Mouse (Mus musculus) intestine, embryonic 15.5 days (tissue): ENCODE results near the gene Hibch. TPM values are rescaled to one million over a fixed set of nuclear protein-coding genes. Genes with fewer than 3 reads are reported as not detected.
"Not testable (repeated sequence)": the region's sequence is repeated elsewhere in the genome, so short reads cannot be mapped to it uniquely, and the experiment has no call there.

Experiments
- ATAC-seq: fragments of 200-750 bp; cut with Nextera tagmentation; 2 replicates; pipeline ENCODE4 v1.8.0; 2017; ENCODE audit warnings: moderate TSS enrichment, moderate library complexity
- H3K27ac ChIP-seq: fragments of 300-500 bp; sonication (generic); 2 replicates; pipeline ENCODE4 v1.5.1; 2015; ENCODE audit warnings: mild to moderate bottlenecking, inconsistent platforms
- H3K27me3 ChIP-seq: fragments of 300-500 bp; sonication (generic); replicated peaks from 2 replicates; pipeline ENCODE4 v1.6.1; 2015; ENCODE audit warnings: inconsistent platforms
- H3K36me3 ChIP-seq: fragments of 300-500 bp; sonication (generic); 2 replicates; pipeline ENCODE4 v1.6.1; 2015; ENCODE audit warnings: inconsistent platforms
- H3K4me1 ChIP-seq: fragments of 300-500 bp; sonication (generic); replicated peaks from 2 replicates; pipeline ENCODE4 v1.6.1; 2015; ENCODE audit warnings: inconsistent platforms
- H3K4me2 ChIP-seq: fragments of 300-500 bp; sonication (generic); replicated peaks from 2 replicates; pipeline ENCODE4 v1.6.1; 2015; ENCODE audit warnings: mild to moderate bottlenecking, inconsistent platforms
- H3K4me3 ChIP-seq: fragments of 300-500 bp; sonication (generic); replicated peaks from 2 replicates; pipeline ENCODE4 v1.5.1; 2015; ENCODE audit warnings: inconsistent platforms
- H3K9ac ChIP-seq: fragments of 300-500 bp; sonication (generic); 2 replicates; pipeline ENCODE4 v1.6.1; 2015; ENCODE audit warnings: inconsistent platforms
- H3K9me3 ChIP-seq: fragments of 300-500 bp; sonication (generic); 2 replicates; pipeline ENCODE4 v1.6.1; 2016; ENCODE audit warnings: inconsistent platforms
- WGBS: fragments of 180-500 bp; shearing (Covaris S2); methylation state at CpG from one replicate; pipeline ENCODE4 v1.1.7; 2015; 5-methylcytosine and 5-hydroxymethylcytosine counted together
- polyA plus RNA-seq: library from polyadenylated mRNA; unstranded; fragments of >200 nt; fragmentation: Nextera tagmentation; extraction: Ambion mirVana; gene quantifications from 2 replicates; pipeline ENCODE4 v1.2.1, GENCODE M21; 2015

The Hibch gene
- polyA plus RNA-seq, 1 experiment from 2014 or later: 20.8 TPM

- not testable (repeated sequence) for H3K4me3 ChIP-seq, H3K27ac ChIP-seq, H3K4me2 ChIP-seq, ATAC-seq, H3K4me1 ChIP-seq, H3K27me3 ChIP-seq, H3K36me3 ChIP-seq, H3K9me3 ChIP-seq, H3K9ac ChIP-seq
Observed at GRCm38 (mm10) chr1:52918897-52919296, 74.2 kb downstream of the Hibch start.

DNA sequence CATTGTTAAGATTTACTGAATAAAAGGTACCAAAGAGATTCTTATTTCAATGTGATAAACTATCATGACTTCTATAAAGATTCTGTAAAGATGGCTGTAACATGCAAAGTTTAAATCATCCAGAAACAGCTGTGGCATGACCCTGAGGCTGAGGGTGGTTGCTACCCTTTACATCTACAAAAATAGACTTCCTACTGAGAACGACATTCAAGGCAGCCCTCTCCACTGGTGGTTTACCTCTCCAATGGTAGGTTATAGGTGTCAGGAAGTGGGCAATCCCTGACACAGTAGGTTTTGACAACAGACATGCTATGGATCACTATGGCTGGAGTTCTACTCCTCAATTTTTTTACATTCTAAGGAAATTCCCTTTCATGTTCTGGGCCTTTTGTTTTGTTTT, 79.8 kb downstream of the Hibch start:
- H3K4me3 ChIP-seq, H3K4me1 ChIP-seq, H3K27me3 ChIP-seq, H3K36me3 ChIP-seq, H3K9ac ChIP-seq, ATAC-seq, H3K9me3 ChIP-seq, H3K27ac ChIP-seq, H3K4me2 ChIP-seq: not testable (repeated sequence)
- WGBS: no CpG with 5 or more reads among the region's 1 CpGs

DNA sequence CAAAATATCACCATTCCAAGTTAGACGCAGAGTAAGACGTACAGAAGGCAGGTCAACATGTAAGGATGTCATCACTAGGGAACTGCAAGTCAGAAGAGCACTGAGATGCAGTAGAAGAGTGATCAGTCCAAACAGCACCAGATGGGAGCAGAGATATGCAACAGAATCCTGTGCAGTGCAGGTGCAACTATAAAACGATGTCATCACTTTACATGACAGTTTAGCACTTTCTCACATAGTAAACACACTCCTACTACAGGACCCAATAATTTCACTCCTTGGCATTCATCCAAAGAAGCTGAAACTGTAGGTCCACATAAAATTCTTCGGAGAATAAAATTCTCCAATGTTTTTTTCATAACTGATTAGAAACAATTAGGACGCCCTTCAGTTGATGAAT, 89.8 kb downstream of the Hibch start:
- no peaks in the 10 kb centered on the region for H3K4me1 ChIP-seq
- H3K27me3 ChIP-seq: no peaks in the 10 kb centered on the region
- ATAC-seq: no peak
- H3K36me3 ChIP-seq: no peaks in the 10 kb centered on the region
- 83% methylated on average over 5 of the region's 5 CpGs for WGBS
- H3K4me2 ChIP-seq: no peak overlapping the region
- H3K4me3 ChIP-seq: no peak overlapping the region
- H3K9ac ChIP-seq: no peak overlapping the region
- no peak overlapping the region for H3K27ac ChIP-seq
- no peaks in the 10 kb centered on the region for H3K9me3 ChIP-seq

DNA sequence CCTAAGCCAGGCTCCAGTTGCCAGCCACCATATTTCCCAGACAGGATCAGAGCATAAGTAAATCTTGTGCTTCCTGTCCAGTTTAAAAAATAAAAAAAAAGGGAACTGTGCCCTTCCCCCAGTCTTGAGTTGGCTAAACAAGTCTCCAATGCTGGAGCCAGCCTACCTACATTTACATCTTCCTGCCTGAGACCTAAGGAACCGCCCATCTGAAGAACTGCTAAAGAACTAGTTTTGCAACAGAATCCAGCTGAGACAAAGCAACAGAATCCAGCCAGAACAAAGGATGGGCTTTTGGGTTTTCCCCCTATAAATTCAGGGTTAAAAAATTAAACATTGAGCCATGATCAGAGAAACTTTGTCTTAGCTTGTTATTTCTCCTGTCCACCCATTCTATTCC, 94.3 kb downstream of the Hibch start:
- H3K9me3 ChIP-seq: no peaks in the 10 kb centered on the region
- WGBS: 97% methylated on average over 1 of the region's 1 CpGs
- H3K4me2 ChIP-seq: no peak overlapping the region
- H3K27ac ChIP-seq: no peak overlapping the region
- no peak overlapping the region for H3K9ac ChIP-seq
- no peak overlapping the region for H3K4me3 ChIP-seq
- no peaks in the 10 kb centered on the region for H3K4me1 ChIP-seq
- H3K36me3 ChIP-seq: no peaks in the 10 kb centered on the region
- H3K27me3 ChIP-seq: no peaks in the 10 kb centered on the region
- no peak for ATAC-seq

DNA sequence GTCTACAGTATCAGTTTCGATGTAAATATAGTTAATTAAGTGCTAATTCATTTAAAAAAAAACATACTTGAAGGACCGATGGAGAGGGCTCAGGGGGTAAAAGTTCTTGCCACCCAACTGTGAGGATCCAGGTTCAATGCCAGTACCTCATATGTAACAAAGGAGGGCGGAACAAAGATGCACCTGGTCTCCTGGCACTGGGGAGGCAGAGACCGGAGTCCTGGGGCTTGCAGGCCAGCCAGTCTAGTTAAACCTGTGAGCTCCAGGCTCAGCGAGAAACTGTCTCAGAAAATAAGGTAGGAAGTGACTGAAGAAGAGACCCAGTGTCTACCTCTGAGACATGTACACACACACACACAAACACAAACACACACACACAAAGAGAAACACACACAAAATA, 103.2 kb downstream of the Hibch start:
- H3K27me3 ChIP-seq: no peaks in the 10 kb centered on the region
- H3K9me3 ChIP-seq: no peaks in the 10 kb centered on the region
- 88% methylated on average over 5 of the region's 5 CpGs for WGBS
- H3K4me2 ChIP-seq: no peak overlapping the region
- 0 out of 2 replicates have a peak, but pooled peaks cover 8% of the 10 kb centered on the region for H3K4me1 ChIP-seq
- no peak overlapping the region for H3K9ac ChIP-seq
- no peak overlapping the region for H3K4me3 ChIP-seq
- no peak for ATAC-seq
- no peaks in the 10 kb centered on the region for H3K36me3 ChIP-seq
- no peak overlapping the region for H3K27ac ChIP-seq

- no peak overlapping the region for H3K4me3 ChIP-seq
- H3K9me3 ChIP-seq: no peaks in the 10 kb centered on the region
- 0 out of 2 replicates have a peak, but pooled peaks cover 11% of the 10 kb centered on the region for H3K4me1 ChIP-seq
- peak; percentile 41; the same call in 1 of the 2 replicates for ATAC-seq
- no peak overlapping the region for H3K9ac ChIP-seq
- H3K36me3 ChIP-seq: no peaks in the 10 kb centered on the region
- H3K4me2 ChIP-seq: peak overlapping the region; percentile 97
- no peak overlapping the region for H3K27ac ChIP-seq
- 22% methylated on average over 5 of the region's 5 CpGs for WGBS
- H3K27me3 ChIP-seq: no peaks in the 10 kb centered on the region
Observed at GRCm38 (mm10) chr1:52951146-52951868, 106.6 kb downstream of the Hibch start.

- whole genome bisulfite sequencing: 6% methylated on average over 5 of the region's 5 CpGs
- peak overlapping the region; percentile 66; the same call in 1 of the 2 replicates for H3K27ac ChIP-seq
- 0 out of 2 replicates have a peak, but pooled peaks cover 11% of the 10 kb centered on the region for H3K4me1 ChIP-seq
- peak overlapping the region; percentile 97 for H3K4me2 ChIP-seq
- no peaks in the 10 kb centered on the region for H3K9me3 ChIP-seq
- no peaks in the 10 kb centered on the region for H3K27me3 ChIP-seq
- peak overlapping the region; percentile 73; the same call in 1 of the 2 replicates for H3K9ac ChIP-seq
- H3K4me3 ChIP-seq: peak overlapping the region; percentile 68
- ATAC-seq: peak; percentile 8
- no peaks in the 10 kb centered on the region for H3K36me3 ChIP-seq
Observed at GRCm38 (mm10) chr1:52952143-52952542, 107.4 kb downstream of the Hibch start.

GRCm38 (mm10) chr1:52952551-52953397, 108.0 kb downstream of the Hibch start:
- H3K27me3 ChIP-seq: no peaks in the 10 kb centered on the region
- peak; percentile 95 for ATAC-seq
- no peaks in the 10 kb centered on the region for H3K36me3 ChIP-seq
- 1% methylated on average over 47 of the region's 47 CpGs for WGBS
- no peaks in the 10 kb centered on the region for H3K9me3 ChIP-seq
- H3K4me2 ChIP-seq: peak overlapping the region; percentile 97
- H3K4me1 ChIP-seq: 0 out of 2 replicates have a peak, but pooled peaks cover 11% of the 10 kb centered on the region
- H3K4me3 ChIP-seq: peak overlapping the region; percentile 68
- peak overlapping the region; percentile 66 for H3K27ac ChIP-seq
- peak overlapping the region; percentile 73 for H3K9ac ChIP-seq

DNA sequence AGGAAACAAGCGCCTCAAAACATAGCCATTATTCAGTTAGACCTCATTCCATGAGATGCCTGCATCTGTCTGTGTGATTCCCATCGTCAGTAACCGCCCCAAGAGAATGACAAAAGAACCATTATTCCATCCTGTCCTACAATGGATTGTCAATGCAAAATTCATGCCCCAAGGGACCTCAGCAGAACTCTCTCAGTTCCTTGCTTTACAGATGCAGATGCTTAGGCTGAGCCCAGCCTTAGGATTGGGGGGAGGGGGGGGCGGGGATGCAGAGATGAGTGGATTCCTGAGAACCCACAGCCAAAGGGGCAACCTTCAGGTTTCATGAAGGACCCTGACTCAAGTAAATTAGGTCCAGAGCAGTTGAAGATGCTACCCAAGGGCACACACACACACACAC, 108.8 kb downstream of the Hibch start:
- ATAC-seq: peak; percentile 20; the same call in 1 of the 2 replicates
- Histone ChIP-seq H3K9me3 (no peaks in the 10 kb centered on the region), H3K4me3 (no peak overlapping the region), H3K4me1 (0 out of 2 replicates have a peak, but pooled peaks cover 11% of the 10 kb centered on the region), H3K36me3 (no peaks in the 10 kb centered on the region), H3K27ac (no peak overlapping the region), H3K27me3 (no peaks in the 10 kb centered on the region), H3K4me2 (peak overlapping the region; percentile 97), H3K9ac (peak overlapping the region; percentile 73; the same call in 1 of the 2 replicates)
- 30% methylated on average over 4 of the region's 4 CpGs for WGBS

- Histone ChIP-seq H3K27ac (no peak overlapping the region), H3K9me3 (no peaks in the 10 kb centered on the region), H3K4me3 (no peak overlapping the region), H3K9ac (no peak overlapping the region), H3K36me3 (no peaks in the 10 kb centered on the region), H3K4me2 (no peak overlapping the region), H3K27me3 (no peaks in the 10 kb centered on the region), H3K4me1 (0 out of 2 replicates have a peak, but pooled peaks cover 11% of the 10 kb centered on the region)
- no peak for ATAC-seq
- 51% methylated on average over 2 of the region's 2 CpGs for WGBS
Observed at GRCm38 (mm10) chr1:52954456-52954855, 109.7 kb downstream of the Hibch start.

GRCm38 (mm10) chr1:52955102-52955501, 110.4 kb downstream of the Hibch start:
- Histone ChIP-seq H3K27ac (no peak overlapping the region), H3K4me1 (0 out of 2 replicates have a peak, but pooled peaks cover 11% of the 10 kb centered on the region), H3K9ac (no peak overlapping the region), H3K4me2 (no peak overlapping the region), H3K36me3 (no peaks in the 10 kb centered on the region), H3K27me3 (no peaks in the 10 kb centered on the region), H3K9me3 (no peaks in the 10 kb centered on the region), H3K4me3 (no peak overlapping the region)
- WGBS: 38% methylated on average over 6 of the region's 6 CpGs
- ATAC-seq: no peak

DNA sequence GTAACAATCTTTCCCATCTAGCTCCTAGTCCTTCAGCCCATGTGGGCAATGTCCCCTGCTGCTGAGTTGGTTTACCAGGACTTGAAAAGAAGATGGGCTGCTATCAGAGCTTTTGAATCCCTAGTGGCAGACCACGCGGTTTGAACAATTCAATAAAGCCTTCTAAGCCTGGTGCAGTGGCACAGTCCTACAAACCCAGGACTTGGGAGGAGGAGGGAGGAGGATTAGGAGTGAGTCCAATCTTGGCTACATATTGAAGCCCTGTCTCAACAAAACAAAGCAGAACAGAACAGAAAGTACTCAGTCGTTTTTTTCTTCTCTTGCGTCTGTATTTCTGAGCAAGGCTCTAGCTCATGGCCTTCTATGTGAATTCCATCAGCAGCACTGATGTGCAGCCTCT, 112.0 kb downstream of the Hibch start:
- Histone ChIP-seq H3K9ac (no peak overlapping the region), H3K36me3 (no peaks in the 10 kb centered on the region), H3K4me2 (no peak overlapping the region), H3K4me3 (no peak overlapping the region), H3K27ac (no peak overlapping the region), H3K4me1 (0 out of 2 replicates have a peak, but pooled peaks cover 11% of the 10 kb centered on the region), H3K9me3 (no peaks in the 10 kb centered on the region), H3K27me3 (no peaks in the 10 kb centered on the region)
- no peak for ATAC-seq
- WGBS: 68% methylated on average over 4 of the region's 4 CpGs
